Mouse (Mus musculus): Measurements from ENCODE around the gene Map4k1.

GRCm38 (mm10) chr7:29048070-29048469 is 66.2 kb downstream of the Map4k1 start:
- TF ChIP-seq GATA1 (IDR thresholded peaks at IDR 0.05; ENCODE audit: borderline replicate concordance, low read length) (no peak), CTCF (IDR thresholded peaks at IDR 0.05; ENCODE audit: low read depth, low read length) (no peak), POLR2AphosphoS5 (IDR thresholded peaks at IDR 0.05; ENCODE audit: insufficient replicate concordance, low read depth, low read length) (no peak)

All from G1E (cell line).